In genomic region chr7:140033386-140033785, GRCm38 (mm10) we compare ENCODE assay signal across 24 mouse cellular contexts. TPM values are rescaled to one million over a fixed set of nuclear protein-coding genes. Genes with fewer than 3 reads are reported as not detected.
"Had no signal": no experiment of that assay in that cellular context is flagged by ENCODE, and none has a peak within 500 bp of the region (broad histone marks: within the 10 kb centered on the region; RNA-seq: fewer than 3 reads in every experiment).

No protein-coding gene starts in this region.

- H3K27me3 ChIP-seq: neural tube, embryonic 13.5 days; neural tube, embryonic 15.5 days had no signal

- DNase-seq: lung, adult 18-20 months; lung, embryonic 14.5 days; lung, postnatal 10 days; lung, postnatal 4 days; midbrain, embryonic 14.5 days; retina, postnatal 1 day; right cerebral cortex, postnatal 25 days; right cerebral cortex, postnatal 4 days; spleen, adult 18-20 months; thymus, adult 18-20 months; thymus, postnatal 14 days; thymus, postnatal 36 days had no signal

- H3K4me3 ChIP-seq: midbrain, embryonic 10.5 days; midbrain, embryonic 12.5 days; myocyte; neural tube, embryonic 13.5 days; neural tube, embryonic 15.5 days had no signal

- ATAC-seq: midbrain, embryonic 16.5 days had no signal

- H3K9me3 ChIP-seq: midbrain, embryonic 10.5 days; midbrain, embryonic 12.5 days; neural tube, embryonic 13.5 days; neural tube, embryonic 15.5 days had no signal

RNA-seq across cellular contexts. Expression of gene Msx3, which starts 15.5 kb away (rescaled TPM):
- total RNA-seq: megakaryocyte-erythroid progenitor cell, adult 5-6 weeks had no signal
- polyA plus RNA-seq: liver, embryonic 14.5 days; liver, embryonic 16.5 days; lung, embryonic 14.5 days; lung, embryonic 16.5 days; small intestine, adult 2 months; stomach, embryonic 14.5 days had no signal

RNA-seq across cellular contexts. Expression of gene Caly, which starts 49.0 kb away (rescaled TPM):
- total RNA-seq: megakaryocyte-erythroid progenitor cell, adult 5-6 weeks had no signal
- polyA plus RNA-seq: liver, embryonic 14.5 days; liver, embryonic 16.5 days; lung, embryonic 14.5 days; myocyte had no signal
